Mouse (Mus musculus) midbrain, postnatal 0 days (tissue): Measurements from ENCODE around the gene Gosr2. TPM values are rescaled to one million over a fixed set of nuclear protein-coding genes. Genes with fewer than 3 reads are reported as not detected.

Source experiments
- ATAC-seq: fragments of 200-750 bp; cut with Nextera tagmentation; 2 replicates; pipeline ENCODE4 v1.8.0; 2017; ENCODE audit warnings: moderate number of reproducible peaks, mild to moderate bottlenecking, moderate TSS enrichment, moderate library complexity; ENCODE audit not compliant: low FRiP score
- DNase-seq: peaks from one replicate; pipeline ENCODE4 v3.0.0-alpha.2; 2015; ENCODE audit warnings: low spot score
- H3K27ac ChIP-seq: fragments of 300-500 bp; sonication (generic); 2 replicates; pipeline ENCODE4 v1.5.1; 2014; ENCODE audit warnings: low read depth, mild to moderate bottlenecking, low read length, mixed read lengths
- H3K27me3 ChIP-seq: fragments of 300-500 bp; sonication (generic); 2 replicates; pipeline ENCODE4 v1.6.1; 2014; ENCODE audit warnings: low read length, control low read depth, mixed read lengths; ENCODE audit not compliant: insufficient read depth
- H3K36me3 ChIP-seq: fragments of 300-500 bp; sonication (generic); 2 replicates; pipeline ENCODE4 v1.6.1; 2014; ENCODE audit warnings: low read length, control low read depth, mixed read lengths; ENCODE audit not compliant: insufficient read depth
- H3K4me1 ChIP-seq: fragments of 300-500 bp; sonication (generic); 2 replicates; pipeline ENCODE4 v1.6.1; 2014; ENCODE audit warnings: mild to moderate bottlenecking, control low read depth, antibody characterized with exemption, low read length, mixed read lengths; ENCODE audit not compliant: insufficient read depth
- H3K4me2 ChIP-seq: fragments of 300-500 bp; sonication (generic); 2 replicates; pipeline ENCODE4 v1.6.1; 2014; ENCODE audit warnings: low read depth, mild to moderate bottlenecking, low read length, mixed read lengths; ENCODE audit not compliant: poor library complexity, severe bottlenecking
- H3K4me3 ChIP-seq: fragments of 300-500 bp; sonication (generic); 2 replicates; pipeline ENCODE4 v1.5.1; 2014; ENCODE audit warnings: low read depth, mild to moderate bottlenecking, low read length, moderate library complexity
- H3K9ac ChIP-seq: fragments of 300-500 bp; sonication (generic); replicated peaks from 2 replicates; pipeline ENCODE4 v1.6.1; 2014; ENCODE audit warnings: mild to moderate bottlenecking, low read length, moderate library complexity, mixed read lengths; ENCODE audit not compliant: poor library complexity, severe bottlenecking
- H3K9me3 ChIP-seq: fragments of 300-500 bp; sonication (generic); 2 replicates; pipeline ENCODE4 v1.6.1; 2016; ENCODE audit warnings: low read length, control low read depth
- CTCF ChIP-seq: IDR thresholded peaks from 2 replicates; pipeline ENCODE4 v1.5.1; 2016; ENCODE audit warnings: antibody characterized with exemption, mild to moderate bottlenecking
- WGBS: fragments of 180-500 bp; shearing (Covaris S2); extraction: QIAGEN DNeasy Blood & Tissue Kit; methylation state at CpG from one replicate; pipeline ENCODE4 v1.1.7; 2014; 5-methylcytosine and 5-hydroxymethylcytosine counted together
- polyA plus RNA-seq: library from polyadenylated mRNA; unstranded; fragments of >200 nt; fragmentation: Nextera tagmentation; extraction: Ambion mirVana; gene quantifications from 2 replicates; pipeline ENCODE4 v1.2.1, GENCODE M21; 2015
- total RNA-seq: library from RNA; depleted of rRNA; stranded (reverse); fragments of >200 nt; gene quantifications from 2 replicates; pipeline ENCODE4 v1.2.3, GENCODE M21; 2014; rRNA removed

Gene Gosr2
- total and polyA plus RNA-seq, 2 experiments from 2014 or later, result 88.2 to 104 TPM

DNA sequence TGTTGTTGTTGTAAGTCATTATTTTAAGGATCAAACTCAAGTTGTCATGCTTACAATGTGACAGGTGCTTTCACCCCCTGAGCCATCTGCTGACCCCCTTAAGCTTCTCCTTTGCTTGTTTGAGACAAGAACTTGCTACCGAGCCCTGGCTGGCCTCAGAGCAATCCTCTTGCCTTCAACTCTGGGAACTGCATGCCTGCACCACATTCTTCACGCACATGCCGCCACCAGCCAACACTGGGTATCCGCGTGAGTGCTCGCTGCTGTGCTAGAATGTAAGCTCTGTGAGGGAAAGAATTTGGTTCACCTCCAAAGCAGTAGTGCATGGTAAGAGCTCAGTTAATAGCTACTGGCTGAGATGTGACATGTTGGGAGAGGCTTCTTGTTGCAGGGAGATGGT lies 61.4 kb downstream of the Gosr2 start:
- Histone ChIP-seq H3K4me1 (no peaks in the 10 kb centered on the region), H3K36me3 (no peaks in the 10 kb centered on the region), H3K9ac (no peak overlapping the region), H3K27me3 (peaks cover 14% of the 10 kb centered on the region), H3K4me2 (no peak overlapping the region), H3K9me3 (no peaks in the 10 kb centered on the region), H3K27ac (no peak overlapping the region), H3K4me3 (no peak overlapping the region)
- WGBS, result 84% methylated on average over 6 of the region's 6 CpGs
- DNase-seq, result no peak
- no peak for ATAC-seq
- no peak for TF ChIP-seq CTCF

DNA sequence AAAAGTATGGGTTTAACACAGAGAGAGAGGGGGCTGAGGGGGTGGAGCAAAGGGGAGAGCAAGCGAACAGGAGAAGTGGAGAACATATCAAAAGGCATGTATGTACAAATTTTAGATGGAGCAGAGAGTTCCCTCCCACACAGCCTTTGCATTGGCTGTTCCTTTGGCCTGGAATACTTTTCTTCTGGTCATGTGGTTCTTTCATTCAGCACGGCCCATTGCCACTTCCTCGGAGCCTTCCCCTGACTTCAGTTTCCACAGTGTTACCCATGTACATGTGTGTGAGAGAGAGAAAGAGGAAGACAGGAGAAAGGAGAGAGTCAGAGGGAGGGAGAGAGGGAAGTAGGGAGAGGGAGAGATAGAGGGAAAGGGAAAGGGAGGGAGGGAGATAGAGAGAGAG lies 62.2 kb downstream of the Gosr2 start:
- no peak for ATAC-seq
- Histone ChIP-seq H3K4me3 (no peak overlapping the region), H3K4me2 (no peak overlapping the region), H3K9me3 (no peaks in the 10 kb centered on the region), H3K27ac (no peak overlapping the region), H3K4me1 (no peaks in the 10 kb centered on the region), H3K36me3 (no peaks in the 10 kb centered on the region), H3K27me3 (peaks cover 12% of the 10 kb centered on the region), H3K9ac (no peak overlapping the region)
- WGBS, result 82% methylated on average over 3 of the region's 3 CpGs
- DNase-seq, result no peak
- no peak for TF ChIP-seq CTCF

DNA sequence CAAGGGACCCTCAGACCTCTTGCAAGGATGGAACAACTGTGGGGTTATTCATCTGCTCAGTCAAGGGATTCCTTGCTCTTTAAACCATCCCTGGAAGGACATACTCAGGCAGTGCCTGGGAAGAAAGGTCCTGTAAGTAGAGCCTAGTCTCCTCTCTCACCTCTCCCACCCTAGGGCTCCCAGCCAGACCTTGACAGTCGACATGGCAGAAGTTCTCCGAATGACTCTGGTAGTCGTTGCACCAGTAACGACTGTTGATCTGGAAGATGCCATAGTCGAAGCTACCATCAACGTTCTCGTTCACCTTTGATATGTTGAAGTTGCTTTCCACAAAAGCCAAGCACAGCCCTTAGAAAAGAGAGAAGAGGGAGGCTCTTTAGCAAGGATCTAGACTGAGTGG lies 62.9 kb downstream of the Gosr2 start:
- 88% methylated on average over 7 of the region's 7 CpGs for WGBS
- no peak for ATAC-seq
- no peak for TF ChIP-seq CTCF
- DNase-seq, result no peak
- H3K4me3 ChIP-seq, result no peak overlapping the region
- no peaks in the 10 kb centered on the region for H3K36me3 ChIP-seq
- H3K9me3 ChIP-seq, result no peaks in the 10 kb centered on the region
- H3K4me1 ChIP-seq, result no peaks in the 10 kb centered on the region
- H3K27ac ChIP-seq, result no peak overlapping the region
- peaks cover 7% of the 10 kb centered on the region for H3K27me3 ChIP-seq
- no peak overlapping the region for H3K4me2 ChIP-seq
- no peak overlapping the region for H3K9ac ChIP-seq

DNA sequence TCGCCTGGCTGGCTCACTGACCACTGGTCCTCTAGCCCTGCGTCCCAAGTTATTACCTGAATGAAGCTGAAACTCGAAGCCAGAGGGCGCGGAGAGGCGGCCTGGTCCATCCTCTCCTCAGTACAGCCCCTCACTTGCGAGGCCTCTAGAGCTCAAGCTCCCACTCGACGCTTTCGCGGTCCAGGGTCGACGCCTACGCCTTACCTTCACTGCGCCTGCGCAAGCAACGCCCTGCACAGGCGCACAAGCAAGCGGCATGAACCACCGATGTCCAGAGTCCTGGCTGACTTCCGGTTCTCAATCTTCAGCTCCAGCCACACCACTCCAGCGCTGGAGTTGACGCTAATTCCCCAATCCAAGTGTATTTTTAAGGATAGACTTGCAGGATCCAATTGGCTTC lies 70.2 kb downstream of the Gosr2 start:
- 83% methylated on average over 23 of the region's 23 CpGs for WGBS

More for the DNA sequence above, 70.2 kb downstream of the Gosr2 start:
- no peaks in the 10 kb centered on the region for H3K4me1 ChIP-seq
- H3K9me3 ChIP-seq, result no peaks in the 10 kb centered on the region
- H3K36me3 ChIP-seq, result no peaks in the 10 kb centered on the region
- ATAC-seq, result no peak
- TF ChIP-seq CTCF, result no peak
- H3K27me3 ChIP-seq, result no peaks in the 10 kb centered on the region
- H3K27ac ChIP-seq, result no peak overlapping the region
- no peak overlapping the region for H3K4me2 ChIP-seq
- no peak overlapping the region for H3K4me3 ChIP-seq
- no peak for DNase-seq
- H3K9ac ChIP-seq, result no peak overlapping the region

Other genes starting within 250 kb of the Gosr2 start
- gene Lrrc37a, start 193.3 kb downstream of the Gosr2 start, total RNA-seq, result not detected in 2 replicates
- not detected in 2 replicates for gene Lrrc37a, start 193.3 kb downstream of the Gosr2 start, polyA plus RNA-seq
- gene Gm884, start 76.8 kb downstream of the Gosr2 start, total RNA-seq, result 0.16 TPM in 1 of 2 replicates, not detected in the other
- not detected in 2 replicates for gene Gm884, start 76.8 kb downstream of the Gosr2 start, polyA plus RNA-seq
- gene Lyzl6, start 59.0 kb downstream of the Gosr2 start, total RNA-seq, result not detected in 2 replicates
- gene Lyzl6, start 59.0 kb downstream of the Gosr2 start, polyA plus RNA-seq, result not detected in 2 replicates
- gene Rprml, start 48.3 kb downstream of the Gosr2 start, total RNA-seq, result 10.6 and 11.8 TPM in 2 replicates
- gene Rprml, start 48.3 kb downstream of the Gosr2 start, polyA plus RNA-seq, result 4.1 and 5.5 TPM in 2 replicates
- gene Wnt9b, start 51.9 kb upstream of the Gosr2 start, total RNA-seq, result 2.6 and 3.2 TPM in 2 replicates
- 1.2 and 1.3 TPM in 2 replicates for gene Wnt9b, start 51.9 kb upstream of the Gosr2 start, polyA plus RNA-seq
- 12.5 and 13.2 TPM in 2 replicates for gene Wnt3, start 76.3 kb upstream of the Gosr2 start, total RNA-seq
- gene Wnt3, start 76.3 kb upstream of the Gosr2 start, polyA plus RNA-seq, result 11.6 and 11.7 TPM in 2 replicates